Mouse (Mus musculus): ENCODE measurements around the gene Dnlz. TPM values are rescaled to one million over a fixed set of nuclear protein-coding genes. Genes with fewer than 3 reads are reported as not detected.
"Not testable (repeated sequence)": the region's sequence is repeated elsewhere in the genome, so short reads cannot be mapped to it uniquely, and the experiment has no call there.

Gene Dnlz
- polyA plus RNA-seq (2016; fragmentation: Nextera tagmentation; extraction: Ambion mirVana): 31.5 and 32.2 TPM in 2 replicates

GRCm38 (mm10) chr2:26351358-26352290 lies at the start of gene Dnlz:
TSS of gene Dnlz (minus strand) at chr2:26352110.
- no peaks in the 10 kb centered on the region for H3K9me3 ChIP-seq
- peak within 1 kb of the TSS; percentile 92 for H3K4me3 ChIP-seq
- H3K27me3 ChIP-seq (replicated peaks; ENCODE audit: low read depth, poor library complexity, severe bottlenecking): no peaks in the 10 kb centered on the region; the same call in 1 of the 2 replicates
- H3K4me1 ChIP-seq: peaks cover 50% of the 10 kb centered on the region
- peak; percentile 94 for DNase-seq (ENCODE audit: low spot score)
- 3% methylated on average over 62 of the region's 62 CpGs for WGBS
- peak within 1 kb of the TSS; percentile 98 for H3K27ac ChIP-seq (replicated peaks)
- H3K36me3 ChIP-seq (replicated peaks): peaks cover 42% of the 10 kb centered on the region

GRCm38 (mm10) chr2:26401023-26401422 lies 49.1 kb upstream of the Dnlz start:
- Histone ChIP-seq H3K4me1 (peaks cover 14% of the 10 kb centered on the region), H3K27me3 (replicated peaks; ENCODE audit: low read depth, poor library complexity, severe bottlenecking) (no peaks in the 10 kb centered on the region), H3K4me3 (no peak overlapping the region), H3K36me3 (replicated peaks) (peaks cover 92% of the 10 kb centered on the region), H3K9me3 (no peaks in the 10 kb centered on the region), H3K27ac (replicated peaks) (no peak overlapping the region)
- 87% methylated on average over 4 of the region's 4 CpGs for WGBS
- DNase-seq (ENCODE audit: low spot score): no peak

DNA sequence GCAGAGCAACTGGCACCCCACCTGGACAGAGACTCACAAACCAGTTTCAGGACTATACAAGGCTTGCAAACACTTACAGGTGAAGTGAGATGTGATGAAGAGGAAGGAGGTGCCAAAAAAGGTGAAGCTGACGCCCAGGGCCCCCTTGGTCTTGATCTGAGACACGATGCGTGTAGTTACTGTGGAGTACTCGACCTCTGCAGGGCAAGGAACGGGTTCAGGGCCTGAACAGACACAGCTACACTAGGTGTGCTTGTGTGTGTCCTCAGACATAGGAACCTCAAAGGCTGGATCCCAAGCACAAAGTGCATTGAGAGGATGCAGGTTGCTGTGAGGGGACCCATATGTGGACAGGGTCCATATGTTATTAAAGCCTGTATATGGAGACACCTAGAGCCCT lies 48.4 kb upstream of the Dnlz start:
- peaks cover 92% of the 10 kb centered on the region for H3K36me3 ChIP-seq (replicated peaks)

GRCm38 (mm10) chr2:26399647-26400046 lies 47.7 kb upstream of the Dnlz start:
- H3K27me3 ChIP-seq (replicated peaks; ENCODE audit: low read depth, poor library complexity, severe bottlenecking): no peaks in the 10 kb centered on the region
- H3K27ac ChIP-seq (replicated peaks): no peak overlapping the region
- no peaks in the 10 kb centered on the region for H3K9me3 ChIP-seq
- peaks cover 92% of the 10 kb centered on the region for H3K36me3 ChIP-seq (replicated peaks)
- H3K4me1 ChIP-seq: peaks cover 3% of the 10 kb centered on the region; the same call in 1 of the 2 replicates
- WGBS: 91% methylated on average over 5 of the region's 5 CpGs
- no peak for DNase-seq (ENCODE audit: low spot score)
- no peak overlapping the region for H3K4me3 ChIP-seq

More for the DNA sequence above, 48.4 kb upstream of the Dnlz start:
- 91% methylated on average over 5 of the region's 5 CpGs for WGBS
- Histone ChIP-seq H3K4me3 (no peak overlapping the region), H3K9me3 (no peaks in the 10 kb centered on the region), H3K27ac (replicated peaks) (no peak overlapping the region), H3K4me1 (peaks cover 7% of the 10 kb centered on the region), H3K27me3 (replicated peaks; ENCODE audit: low read depth, poor library complexity, severe bottlenecking) (no peaks in the 10 kb centered on the region)
- no peak for DNase-seq (ENCODE audit: low spot score)

GRCm38 (mm10) chr2:26398978-26399377 lies 47.1 kb upstream of the Dnlz start:
- no peaks in the 10 kb centered on the region for H3K4me1 ChIP-seq
- peak overlapping the region; percentile 3; the same call in 1 of the 2 replicates for H3K4me3 ChIP-seq
- DNase-seq (ENCODE audit: low spot score): no peak
- WGBS: 92% methylated on average over 8 of the region's 8 CpGs
- H3K27me3 ChIP-seq (replicated peaks; ENCODE audit: low read depth, poor library complexity, severe bottlenecking): no peaks in the 10 kb centered on the region
- H3K27ac ChIP-seq (replicated peaks): no peak overlapping the region
- H3K9me3 ChIP-seq: no peaks in the 10 kb centered on the region
- peaks cover 96% of the 10 kb centered on the region for H3K36me3 ChIP-seq (replicated peaks)

DNA sequence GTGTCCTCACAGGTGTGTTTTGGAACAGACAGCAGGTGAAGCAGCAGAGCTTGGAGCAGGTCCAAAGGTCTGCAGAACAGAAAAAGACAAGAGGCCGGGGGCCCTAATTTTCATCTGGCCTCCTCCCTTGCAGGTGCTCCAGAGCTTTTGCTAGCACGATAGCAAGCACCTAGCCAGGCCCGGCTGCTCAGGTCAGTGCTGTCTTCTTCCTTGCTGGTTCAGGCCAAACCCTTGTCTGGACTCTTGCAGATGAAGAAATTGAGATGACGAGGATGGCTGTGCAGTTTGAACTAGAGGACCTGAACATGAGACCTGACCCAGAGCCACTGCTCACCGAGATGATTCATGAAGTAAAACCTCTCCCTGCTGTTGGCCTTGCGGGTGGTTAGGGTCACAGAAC lies 39.7 kb upstream of the Dnlz start:
- Histone ChIP-seq H3K27me3 (replicated peaks; ENCODE audit: low read depth, poor library complexity, severe bottlenecking) (no peaks in the 10 kb centered on the region), H3K4me3 (no peak overlapping the region), H3K27ac (replicated peaks) (no peak overlapping the region), H3K4me1 (peaks cover 24% of the 10 kb centered on the region), H3K9me3 (no peaks in the 10 kb centered on the region), H3K36me3 (replicated peaks) (peaks cover 80% of the 10 kb centered on the region)
- 92% methylated on average over 6 of the region's 6 CpGs for WGBS
- no peak for DNase-seq (ENCODE audit: low spot score)

GRCm38 (mm10) chr2:26390954-26391353 lies 39.0 kb upstream of the Dnlz start:
- Histone ChIP-seq H3K27me3 (replicated peaks; ENCODE audit: low read depth, poor library complexity, severe bottlenecking) (no peaks in the 10 kb centered on the region), H3K4me3 (no peak overlapping the region), H3K36me3 (replicated peaks) (peaks cover 80% of the 10 kb centered on the region), H3K4me1 (peaks cover 24% of the 10 kb centered on the region), H3K27ac (replicated peaks) (no peak overlapping the region), H3K9me3 (no peaks in the 10 kb centered on the region)
- DNase-seq (ENCODE audit: low spot score): no peak
- 89% methylated on average over 3 of the region's 3 CpGs for WGBS

GRCm38 (mm10) chr2:26389154-26389690 lies 37.3 kb upstream of the Dnlz start, which contains the start of the genes Entr1 and Pmpca:
TSS of gene Entr1 (minus strand) at chr2:26389316.
TSS of gene Pmpca (plus strand) at chr2:26389339.
- WGBS: under 1% methylated on average over 60 of the region's 60 CpGs
- peak within 1 kb of the TSS; percentile 98 for H3K4me3 ChIP-seq

DNA sequence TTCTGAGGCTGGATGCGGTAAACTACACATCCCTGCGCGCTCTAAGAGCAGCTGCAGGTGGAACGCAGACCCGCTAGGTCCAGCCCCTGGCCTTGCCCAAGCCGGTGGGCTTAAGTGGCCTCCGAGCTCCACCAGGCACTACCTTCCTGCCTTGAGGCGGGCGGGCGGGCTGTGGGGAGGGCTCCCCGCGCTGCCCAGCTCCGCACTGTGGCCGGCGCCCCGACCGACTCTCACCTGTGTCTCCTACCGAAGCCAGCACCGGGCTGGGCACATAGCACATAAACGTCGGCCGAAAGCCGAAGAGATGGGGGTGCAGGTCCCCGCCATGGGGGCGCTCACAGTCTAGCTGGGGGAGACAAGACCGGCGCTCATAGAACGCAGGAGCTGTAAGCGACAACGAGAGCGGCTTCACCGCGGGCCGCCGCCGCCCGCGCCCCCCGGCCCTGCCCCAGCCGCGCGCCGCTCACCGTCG lies 36.8 kb upstream of the Dnlz start:
- no peaks in the 10 kb centered on the region for H3K27me3 ChIP-seq (replicated peaks; ENCODE audit: low read depth, poor library complexity, severe bottlenecking)
- under 1% methylated on average over 45 of the region's 45 CpGs for WGBS
- peaks cover 80% of the 10 kb centered on the region for H3K36me3 ChIP-seq (replicated peaks)
- H3K27ac ChIP-seq (replicated peaks): peak overlapping the region; percentile 91
- H3K4me1 ChIP-seq: peaks cover 24% of the 10 kb centered on the region
- H3K9me3 ChIP-seq: no peaks in the 10 kb centered on the region
- peak; percentile 55 for DNase-seq (ENCODE audit: low spot score)
- H3K4me3 ChIP-seq: peak overlapping the region; percentile 98

More at GRCm38 (mm10) chr2:26389154-26389690, 37.3 kb upstream of the Dnlz start, which contains the start of the genes Entr1 and Pmpca:
- Histone ChIP-seq H3K27ac (replicated peaks) (peak within 1 kb of the TSS; percentile 91), H3K9me3 (no peaks in the 10 kb centered on the region), H3K27me3 (replicated peaks; ENCODE audit: low read depth, poor library complexity, severe bottlenecking) (no peaks in the 10 kb centered on the region), H3K36me3 (replicated peaks) (peaks cover 80% of the 10 kb centered on the region), H3K4me1 (peaks cover 24% of the 10 kb centered on the region)
- DNase-seq (ENCODE audit: low spot score): peak; percentile 90

DNA sequence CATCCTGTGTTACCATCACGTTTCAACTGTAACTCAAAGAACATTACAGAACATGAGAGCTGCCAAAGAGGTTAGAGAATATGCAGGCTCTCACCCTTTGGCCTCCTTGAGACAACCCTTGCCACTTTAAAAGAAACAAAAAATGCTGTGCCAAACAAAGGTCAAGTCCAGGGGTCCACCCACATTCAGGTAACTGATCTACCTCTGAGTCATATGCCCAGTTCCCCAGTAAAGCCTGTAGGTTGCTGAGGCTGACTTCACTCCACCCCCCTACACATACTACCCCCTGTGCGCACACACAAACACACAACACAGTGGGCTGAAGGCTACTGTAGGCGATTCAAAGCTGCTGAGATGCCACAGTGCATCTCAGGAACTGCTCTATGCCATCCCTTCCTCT lies 35.8 kb upstream of the Dnlz start:
- WGBS: 92% methylated on average over 3 of the region's 3 CpGs
- no peaks in the 10 kb centered on the region for H3K9me3 ChIP-seq
- no peaks in the 10 kb centered on the region for H3K27me3 ChIP-seq (replicated peaks; ENCODE audit: low read depth, poor library complexity, severe bottlenecking)
- peaks cover 24% of the 10 kb centered on the region for H3K4me1 ChIP-seq
- peaks cover 80% of the 10 kb centered on the region for H3K36me3 ChIP-seq (replicated peaks)
- no peak for DNase-seq (ENCODE audit: low spot score)
- no peak overlapping the region for H3K27ac ChIP-seq (replicated peaks)
- H3K4me3 ChIP-seq: peak overlapping the region; percentile 98

DNA sequence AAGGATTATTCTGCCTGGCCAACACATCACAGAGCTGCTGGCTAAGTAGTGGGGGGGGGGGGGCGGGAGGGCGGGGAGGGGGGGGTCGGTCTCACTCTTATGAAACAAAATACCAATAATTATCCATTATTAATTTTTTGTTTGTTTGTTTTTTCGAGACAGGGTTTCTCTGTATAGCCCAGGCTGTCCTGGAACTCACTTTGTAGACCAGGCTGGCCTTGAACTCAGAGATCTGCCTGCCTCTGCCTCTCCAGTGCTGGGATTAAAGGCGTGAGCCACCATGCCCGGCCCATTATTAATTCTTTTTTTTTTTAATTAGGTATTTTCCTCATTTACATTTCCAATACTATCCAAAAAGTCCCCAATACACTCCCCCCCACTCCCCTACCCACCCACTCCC lies 29.0 kb upstream of the Dnlz start:
- not testable (repeated sequence) for H3K27me3 ChIP-seq (replicated peaks; ENCODE audit: low read depth, poor library complexity, severe bottlenecking); H3K9me3 ChIP-seq; DNase-seq (ENCODE audit: low spot score)
- peaks cover 75% of the 10 kb centered on the region for H3K36me3 ChIP-seq (replicated peaks)
- peak overlapping the region; percentile 87 for H3K4me3 ChIP-seq
- H3K27ac ChIP-seq (replicated peaks): peak overlapping the region; percentile 82
- peaks cover 10% of the 10 kb centered on the region for H3K4me1 ChIP-seq
- 40% methylated on average over 6 of the region's 6 CpGs for WGBS

GRCm38 (mm10) chr2:26380131-26380771 lies 28.3 kb upstream of the Dnlz start, which contains the start of gene Snapc4:
TSS of gene Snapc4 (minus strand) at chr2:26380653.
- H3K4me3 ChIP-seq: peak within 1 kb of the TSS; percentile 87

More at GRCm38 (mm10) chr2:26380131-26380771, 28.3 kb upstream of the Dnlz start, which contains the start of gene Snapc4:
- peak within 1 kb of the TSS; percentile 82 for H3K27ac ChIP-seq (replicated peaks)
- DNase-seq (ENCODE audit: low spot score): peak; percentile 92
- H3K36me3 ChIP-seq (replicated peaks): peaks cover 75% of the 10 kb centered on the region
- H3K4me1 ChIP-seq: peaks cover 10% of the 10 kb centered on the region
- WGBS: under 1% methylated on average over 38 of the region's 38 CpGs
- H3K27me3 ChIP-seq (replicated peaks; ENCODE audit: low read depth, poor library complexity, severe bottlenecking): no peaks in the 10 kb centered on the region
- no peaks in the 10 kb centered on the region for H3K9me3 ChIP-seq

Measured in embryonic facial prominence, embryonic 10.5 days (tissue).